Mouse (Mus musculus): ENCODE data around the gene Fam117b. TPM values are rescaled to one million over a fixed set of nuclear protein-coding genes. Genes with fewer than 3 reads are reported as not detected.
A peak's percentile ranks its signal among the peaks of the same experiment; 100 is the strongest.

Fam117b gene
- polyA plus RNA-seq, 1 experiment from 2014 or later, result 14.6 TPM

- ATAC-seq (replicated peaks; ENCODE audit: insufficient number of reproducible peaks, low FRiP score, low TSS enrichment, low read depth), result no peak
- H3K36me3 ChIP-seq (replicated peaks; ENCODE audit: control insufficient read depth, insufficient read depth, low read depth, low read length), result no peaks in the 10 kb centered on the region
- no peak overlapping the region for H3K9ac ChIP-seq (replicated peaks; ENCODE audit: low read length)
- no peaks in the 10 kb centered on the region for H3K4me1 ChIP-seq (ENCODE audit: control insufficient read depth, insufficient read depth, low read length)
- DNase-seq (ENCODE audit: low spot score), result no peak
- H3K4me2 ChIP-seq (ENCODE audit: low read depth, low read length), result no peak overlapping the region
- no peak overlapping the region for H3K4me3 ChIP-seq (ENCODE audit: low read depth, low read length)
- H3K9me3 ChIP-seq (replicated peaks; ENCODE audit: control insufficient read depth, low read length), result no peaks in the 10 kb centered on the region
- 76% methylated on average over 2 of the region's 2 CpGs for WGBS
- no peak overlapping the region for H3K27ac ChIP-seq (replicated peaks; ENCODE audit: low read depth, low read length)
- no peaks in the 10 kb centered on the region for H3K27me3 ChIP-seq (ENCODE audit: control insufficient read depth, insufficient read depth, low read length)
Measured at GRCm38 (mm10) chr1:59905916-59906315, 6.9 kb upstream of the Fam117b start.

GRCm38 (mm10) chr1:59906819-59907521 lies 5.8 kb upstream of the Fam117b start:
- no peak overlapping the region for H3K27ac ChIP-seq (replicated peaks; ENCODE audit: low read depth, low read length)
- no peaks in the 10 kb centered on the region for H3K27me3 ChIP-seq (ENCODE audit: control insufficient read depth, insufficient read depth, low read length)
- H3K9ac ChIP-seq (replicated peaks; ENCODE audit: low read length), result no peak overlapping the region
- no peaks in the 10 kb centered on the region for H3K36me3 ChIP-seq (replicated peaks; ENCODE audit: control insufficient read depth, insufficient read depth, low read depth, low read length)
- no peak for DNase-seq (ENCODE audit: low spot score)
- WGBS, result 89% methylated on average over 13 of the region's 13 CpGs
- no peak overlapping the region for H3K4me2 ChIP-seq (ENCODE audit: low read depth, low read length)
- H3K4me3 ChIP-seq (ENCODE audit: low read depth, low read length), result no peak overlapping the region
- ATAC-seq (replicated peaks; ENCODE audit: insufficient number of reproducible peaks, low FRiP score, low TSS enrichment, low read depth), result no peak
- no peaks in the 10 kb centered on the region for H3K4me1 ChIP-seq (ENCODE audit: control insufficient read depth, insufficient read depth, low read length)
- no peaks in the 10 kb centered on the region for H3K9me3 ChIP-seq (replicated peaks; ENCODE audit: control insufficient read depth, low read length)

GRCm38 (mm10) chr1:59907700-59908099 lies 5.1 kb upstream of the Fam117b start:
- no peak overlapping the region for H3K4me2 ChIP-seq (ENCODE audit: low read depth, low read length)
- no peak overlapping the region for H3K4me3 ChIP-seq (ENCODE audit: low read depth, low read length)
- H3K9ac ChIP-seq (replicated peaks; ENCODE audit: low read length), result no peak overlapping the region
- WGBS, result 49% methylated on average over 2 of the region's 2 CpGs
- no peak for ATAC-seq (replicated peaks; ENCODE audit: insufficient number of reproducible peaks, low FRiP score, low TSS enrichment, low read depth)
- H3K27me3 ChIP-seq (ENCODE audit: control insufficient read depth, insufficient read depth, low read length), result no peaks in the 10 kb centered on the region
- H3K9me3 ChIP-seq (replicated peaks; ENCODE audit: control insufficient read depth, low read length), result no peaks in the 10 kb centered on the region
- DNase-seq (ENCODE audit: low spot score), result no peak
- no peaks in the 10 kb centered on the region for H3K4me1 ChIP-seq (ENCODE audit: control insufficient read depth, insufficient read depth, low read length)
- no peaks in the 10 kb centered on the region for H3K36me3 ChIP-seq (replicated peaks; ENCODE audit: control insufficient read depth, insufficient read depth, low read depth, low read length)
- no peak overlapping the region for H3K27ac ChIP-seq (replicated peaks; ENCODE audit: low read depth, low read length)

GRCm38 (mm10) chr1:59910941-59911340 lies 1.9 kb upstream of the Fam117b start:
- DNase-seq (ENCODE audit: low spot score), result no peak
- no peak overlapping the region for H3K27ac ChIP-seq (replicated peaks; ENCODE audit: low read depth, low read length)
- no peak overlapping the region for H3K4me3 ChIP-seq (ENCODE audit: low read depth, low read length)
- H3K36me3 ChIP-seq (replicated peaks; ENCODE audit: control insufficient read depth, insufficient read depth, low read depth, low read length), result no peaks in the 10 kb centered on the region
- no peak overlapping the region for H3K4me2 ChIP-seq (ENCODE audit: low read depth, low read length)
- no peaks in the 10 kb centered on the region for H3K9me3 ChIP-seq (replicated peaks; ENCODE audit: control insufficient read depth, low read length)
- no peak for ATAC-seq (replicated peaks; ENCODE audit: insufficient number of reproducible peaks, low FRiP score, low TSS enrichment, low read depth)
- H3K27me3 ChIP-seq (ENCODE audit: control insufficient read depth, insufficient read depth, low read length), result no peaks in the 10 kb centered on the region
- WGBS, result 76% methylated on average over 1 of the region's 1 CpGs
- H3K4me1 ChIP-seq (ENCODE audit: control insufficient read depth, insufficient read depth, low read length), result no peaks in the 10 kb centered on the region; the same call in 1 of the 2 replicates
- H3K9ac ChIP-seq (replicated peaks; ENCODE audit: low read length), result no peak overlapping the region

GRCm38 (mm10) chr1:59913195-59913868 lies 526 bp downstream of the Fam117b start:
- Histone ChIP-seq H3K27me3 (ENCODE audit: control insufficient read depth, insufficient read depth, low read length) (no peaks in the 10 kb centered on the region), H3K9me3 (replicated peaks; ENCODE audit: control insufficient read depth, low read length) (no peaks in the 10 kb centered on the region), H3K4me1 (ENCODE audit: control insufficient read depth, insufficient read depth, low read length) (no peaks in the 10 kb centered on the region; the same call in 1 of the 2 replicates), H3K27ac (replicated peaks; ENCODE audit: low read depth, low read length) (peak overlapping the region; percentile 87), H3K9ac (replicated peaks; ENCODE audit: low read length) (peak overlapping the region; percentile 98), H3K4me3 (ENCODE audit: low read depth, low read length) (peak overlapping the region; percentile 77), H3K36me3 (replicated peaks; ENCODE audit: control insufficient read depth, insufficient read depth, low read depth, low read length) (no peaks in the 10 kb centered on the region), H3K4me2 (ENCODE audit: low read depth, low read length) (peak overlapping the region; percentile 71)
- no peak for DNase-seq (ENCODE audit: low spot score)
- ATAC-seq (replicated peaks; ENCODE audit: insufficient number of reproducible peaks, low FRiP score, low TSS enrichment, low read depth), result peak; percentile 64
- WGBS, result under 1% methylated on average over 71 of the region's 98 CpGs

GRCm38 (mm10) chr1:59913869-59914225 lies 1.0 kb downstream of the Fam117b start:
- no peaks in the 10 kb centered on the region for H3K36me3 ChIP-seq (replicated peaks; ENCODE audit: control insufficient read depth, insufficient read depth, low read depth, low read length)
- H3K4me2 ChIP-seq (ENCODE audit: low read depth, low read length), result peak overlapping the region; percentile 71
- H3K9me3 ChIP-seq (replicated peaks; ENCODE audit: control insufficient read depth, low read length), result no peaks in the 10 kb centered on the region
- H3K27ac ChIP-seq (replicated peaks; ENCODE audit: low read depth, low read length), result no peak overlapping the region
- DNase-seq (ENCODE audit: low spot score) (peak; percentile 45), ATAC-seq (replicated peaks; ENCODE audit: insufficient number of reproducible peaks, low FRiP score, low TSS enrichment, low read depth) (no peak)
- H3K4me3 ChIP-seq (ENCODE audit: low read depth, low read length), result peak overlapping the region; percentile 77
- no peaks in the 10 kb centered on the region for H3K27me3 ChIP-seq (ENCODE audit: control insufficient read depth, insufficient read depth, low read length)
- no peaks in the 10 kb centered on the region; the same call in 1 of the 2 replicates for H3K4me1 ChIP-seq (ENCODE audit: control insufficient read depth, insufficient read depth, low read length)
- H3K9ac ChIP-seq (replicated peaks; ENCODE audit: low read length), result peak overlapping the region; percentile 98
- 3% methylated on average over 12 of the region's 12 CpGs for WGBS

- WGBS, result 69% methylated on average over 3 of the region's 3 CpGs
- no peaks in the 10 kb centered on the region for H3K27me3 ChIP-seq (ENCODE audit: control insufficient read depth, insufficient read depth, low read length)
- no peaks in the 10 kb centered on the region for H3K9me3 ChIP-seq (replicated peaks; ENCODE audit: control insufficient read depth, low read length)
- H3K9ac ChIP-seq (replicated peaks; ENCODE audit: low read length), result no peak overlapping the region; the same call in 1 of the 2 replicates
- no peaks in the 10 kb centered on the region; the same call in 1 of the 2 replicates for H3K4me1 ChIP-seq (ENCODE audit: control insufficient read depth, insufficient read depth, low read length)
- ATAC-seq (replicated peaks; ENCODE audit: insufficient number of reproducible peaks, low FRiP score, low TSS enrichment, low read depth) (no peak), DNase-seq (ENCODE audit: low spot score) (no peak)
- no peak overlapping the region for H3K4me2 ChIP-seq (ENCODE audit: low read depth, low read length)
- peak overlapping the region; percentile 77 for H3K4me3 ChIP-seq (ENCODE audit: low read depth, low read length)
- no peaks in the 10 kb centered on the region for H3K36me3 ChIP-seq (replicated peaks; ENCODE audit: control insufficient read depth, insufficient read depth, low read depth, low read length)
- no peak overlapping the region for H3K27ac ChIP-seq (replicated peaks; ENCODE audit: low read depth, low read length)
Measured at GRCm38 (mm10) chr1:59914799-59915198, 2.0 kb downstream of the Fam117b start.

Measured in embryonic facial prominence, embryonic 11.5 days (tissue).